Mouse (Mus musculus) erythroblast, embryonic 14.5 days (primary cell): ENCODE measurements around the gene Laptm5.

ENCODE experiments used
- GATA1 ChIP-seq: IDR thresholded peaks from 2 replicates; pipeline ENCODE4 v1.6.1; 2012; ENCODE audit warnings: low read length, inconsistent platforms, mixed read lengths
- TAL1 ChIP-seq: IDR thresholded peaks from 3 replicates; pipeline ENCODE4 v1.6.1; 2012; ENCODE audit warnings: low read length, inconsistent platforms, mixed read lengths

GRCm38 (mm10) chr4:130918805-130919749 lies 6.2 kb downstream of the Laptm5 start:
- TF ChIP-seq GATA1 (no peak), TAL1 (no peak)
